Mouse (Mus musculus) urinary bladder, postnatal 25 days (tissue): Measurements from ENCODE around the gene Lcat.
"Not testable (repeated sequence)": the region's sequence is repeated elsewhere in the genome, so short reads cannot be mapped to it uniquely, and the experiment has no call there.

Source experiments
- DNase-seq: peaks from one replicate; pipeline ENCODE4 v3.0.0; 2022; ENCODE audit warnings: low spot score

Gene Lcat

GRCm38 (mm10) chr8:105943321-105943739 lies at the start of gene Lcat:
Lcat (minus strand) TSS chr8:105943382.
- no peak for DNase-seq

GRCm38 (mm10) chr8:105992499-105992898 lies 49.3 kb upstream of the Lcat start:
- no peak for DNase-seq

DNA sequence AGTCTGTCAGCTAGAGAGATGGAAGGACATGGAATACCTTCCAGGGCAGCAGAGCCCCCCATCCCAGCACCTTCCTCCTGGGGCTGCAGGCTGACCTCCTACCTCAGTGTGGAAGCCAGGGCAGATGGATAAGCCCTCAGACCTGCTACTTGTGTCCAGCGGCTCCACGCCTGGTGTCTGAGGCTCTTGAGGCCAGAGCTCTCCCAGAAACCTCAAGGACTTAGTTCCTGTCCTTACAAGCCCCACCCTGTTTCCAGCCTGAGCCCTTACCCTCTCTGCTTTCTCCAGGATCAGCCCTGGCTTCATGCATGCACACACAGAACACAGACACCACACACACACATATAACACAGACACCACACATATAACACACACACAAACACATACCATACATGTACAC lies 48.4 kb upstream of the Lcat start:
- no peak for DNase-seq

- peak; percentile 90 for DNase-seq
Measured at GRCm38 (mm10) chr8:105990856-105991387, 47.7 kb upstream of the Lcat start, which contains the start of gene Dus2. Dus2 (plus strand) TSS chr8:105991337.

DNA sequence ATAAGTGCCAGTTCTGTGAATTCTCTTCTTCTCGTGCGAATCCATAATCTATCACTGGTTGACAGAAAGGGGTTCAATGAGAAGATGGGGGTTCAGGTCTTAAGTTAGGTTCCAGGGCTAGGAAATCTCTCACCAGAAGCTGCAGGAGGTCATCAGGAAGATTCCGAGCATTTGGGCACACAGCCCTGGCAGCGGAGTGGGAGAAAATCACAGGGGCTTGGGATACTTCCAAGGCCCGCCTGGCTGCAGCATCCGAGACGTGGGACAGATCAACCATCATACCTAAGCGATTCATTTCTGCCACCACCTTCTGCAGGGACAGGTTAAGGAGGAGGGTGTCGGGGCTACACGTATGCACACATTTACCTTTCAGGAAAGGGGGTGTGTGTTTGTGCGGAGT lies 45.4 kb upstream of the Lcat start:
- no peak for DNase-seq

- not testable (repeated sequence) for DNase-seq
Measured at GRCm38 (mm10) chr8:105983406-105983805, 40.2 kb upstream of the Lcat start.

- no peak for DNase-seq
Measured at GRCm38 (mm10) chr8:105981146-105981545, 38.0 kb upstream of the Lcat start.

DNA sequence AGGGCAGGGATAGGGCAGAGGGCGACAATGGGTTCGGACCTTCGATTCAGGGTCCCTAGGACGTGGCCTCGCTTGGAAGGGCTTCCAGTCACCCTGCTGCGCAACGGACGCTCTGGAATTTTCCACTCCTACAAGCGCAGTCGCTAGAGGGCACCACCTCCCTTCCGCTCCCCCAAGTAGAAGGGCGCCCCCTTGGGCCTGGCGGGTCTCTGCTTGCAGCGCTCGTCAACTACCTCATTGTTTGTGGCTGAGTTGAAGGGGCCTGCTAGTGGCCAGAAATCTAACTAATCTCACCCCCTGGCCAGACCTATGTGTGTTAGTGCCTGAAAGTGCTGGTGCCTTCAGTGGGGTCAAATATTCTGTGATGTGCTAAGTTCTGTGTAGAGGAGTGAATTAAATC lies 36.1 kb upstream of the Lcat start, which contains the start of gene Dpep3:
Dpep3 (minus strand) TSS at position 105 of the 400 bp plus-strand sequence.
- DNase-seq, result no peak

GRCm38 (mm10) chr8:105975363-105975762 lies 32.2 kb upstream of the Lcat start:
- no peak for DNase-seq

DNA sequence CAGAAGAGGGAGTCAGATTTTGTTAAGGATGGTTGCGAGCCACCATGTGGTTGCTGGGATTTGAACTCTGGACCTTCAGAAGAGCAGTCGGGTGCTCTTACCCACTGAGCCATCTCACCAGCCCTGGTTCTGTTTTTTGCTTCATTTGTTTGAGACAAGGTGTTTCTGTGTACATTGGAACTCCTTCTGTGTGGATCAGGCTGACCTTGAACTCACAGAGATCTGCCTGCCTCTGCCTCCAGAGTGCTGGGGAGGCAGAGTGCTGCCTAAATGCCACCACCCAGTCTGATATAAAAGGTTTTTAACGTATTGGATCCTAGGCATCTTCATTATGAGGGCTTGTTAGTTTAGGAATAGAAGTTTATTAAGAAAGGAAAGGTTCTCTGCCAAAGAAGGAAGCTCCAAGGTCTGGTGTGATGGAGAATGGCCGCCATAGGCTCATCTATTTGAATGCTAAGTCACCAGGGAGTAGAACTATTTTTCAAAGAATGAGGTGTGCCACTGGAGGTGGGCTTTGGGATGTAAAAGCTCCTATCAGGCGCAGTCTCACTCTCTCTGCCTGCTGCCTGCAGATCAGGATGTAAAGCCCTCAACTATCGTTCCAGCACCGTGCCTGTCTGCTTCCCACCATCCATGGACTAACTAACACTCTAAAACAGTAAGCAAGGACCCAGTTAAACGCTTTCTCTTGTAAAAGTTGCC lies 28.0 kb upstream of the Lcat start:
- no peak for DNase-seq

DNA sequence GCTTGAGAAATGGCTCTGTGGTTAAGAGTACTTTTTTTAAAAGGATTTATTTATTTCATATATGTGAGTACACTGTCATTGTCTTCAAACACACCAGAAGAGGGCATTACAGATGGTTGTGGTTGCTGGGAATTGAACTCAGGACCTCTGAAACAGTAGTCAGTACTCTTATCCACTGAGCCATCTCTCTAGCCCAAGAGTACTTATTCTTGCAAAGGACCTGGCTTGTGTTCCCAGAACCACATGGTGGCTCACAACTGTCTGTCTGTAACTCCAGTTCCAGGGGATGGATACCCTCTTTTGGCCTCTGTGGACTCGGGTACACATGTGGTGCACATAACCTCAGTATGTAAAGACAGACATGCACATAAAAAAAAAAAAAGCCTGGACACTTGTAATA lies 26.2 kb upstream of the Lcat start:
- no peak for DNase-seq

DNA sequence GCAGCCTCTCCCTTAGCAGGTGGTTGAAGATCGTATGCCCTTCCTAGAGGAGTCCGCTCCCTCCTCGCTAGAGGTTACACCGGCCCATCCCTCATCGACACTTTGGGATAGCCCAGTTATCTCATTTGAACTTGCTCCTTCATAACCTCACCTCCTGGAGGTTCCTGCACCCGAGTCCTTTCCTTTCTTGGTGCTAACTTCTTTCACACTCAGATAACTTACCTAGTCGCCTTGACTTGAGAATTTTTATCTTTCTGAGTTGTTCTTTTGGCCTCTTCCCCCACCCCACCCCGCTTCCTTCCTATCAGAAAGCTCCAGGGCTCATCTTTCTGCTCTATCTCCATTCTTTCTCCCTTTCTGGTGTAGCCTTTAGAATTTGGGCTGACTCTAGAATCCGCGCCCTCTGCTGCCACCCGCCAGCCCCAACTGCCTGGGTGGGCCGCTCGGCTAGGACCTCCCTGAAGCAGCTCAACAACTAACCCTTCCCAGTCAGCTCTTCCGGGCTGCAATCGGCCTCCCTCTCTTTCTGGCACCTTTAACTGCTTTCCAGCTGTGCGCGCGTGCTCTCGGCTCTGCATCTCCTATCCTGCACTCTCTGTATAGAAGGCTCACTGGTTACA lies 23.6 kb upstream of the Lcat start:
- no peak for DNase-seq

DNA sequence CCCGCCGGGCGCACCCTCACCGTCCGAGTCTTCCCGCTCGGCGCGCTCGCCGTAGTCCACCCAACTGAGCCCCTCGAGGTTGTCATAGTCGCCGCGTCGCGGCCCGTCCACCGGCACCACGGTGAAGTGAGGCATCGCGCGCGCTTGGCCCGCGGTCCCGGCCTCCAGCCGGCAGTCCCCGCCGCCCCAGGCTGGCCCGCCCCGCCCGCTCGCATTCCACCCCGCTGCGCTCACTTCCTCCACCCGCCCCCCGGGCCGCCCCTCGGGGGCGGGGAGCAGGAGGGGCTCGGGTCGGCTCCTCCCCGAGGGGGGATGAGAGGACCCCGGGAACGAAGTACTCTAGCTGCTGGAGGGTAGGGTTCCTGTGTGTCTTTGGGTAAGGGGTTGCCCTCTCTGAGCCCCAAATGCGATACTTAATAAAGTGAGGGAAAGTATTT lies 22.7 kb upstream of the Lcat start, which contains the start of gene Slc12a4:
Slc12a4 (minus strand) TSS at position 193 of the 437 bp plus-strand sequence.
- peak; percentile 72 for DNase-seq

DNA sequence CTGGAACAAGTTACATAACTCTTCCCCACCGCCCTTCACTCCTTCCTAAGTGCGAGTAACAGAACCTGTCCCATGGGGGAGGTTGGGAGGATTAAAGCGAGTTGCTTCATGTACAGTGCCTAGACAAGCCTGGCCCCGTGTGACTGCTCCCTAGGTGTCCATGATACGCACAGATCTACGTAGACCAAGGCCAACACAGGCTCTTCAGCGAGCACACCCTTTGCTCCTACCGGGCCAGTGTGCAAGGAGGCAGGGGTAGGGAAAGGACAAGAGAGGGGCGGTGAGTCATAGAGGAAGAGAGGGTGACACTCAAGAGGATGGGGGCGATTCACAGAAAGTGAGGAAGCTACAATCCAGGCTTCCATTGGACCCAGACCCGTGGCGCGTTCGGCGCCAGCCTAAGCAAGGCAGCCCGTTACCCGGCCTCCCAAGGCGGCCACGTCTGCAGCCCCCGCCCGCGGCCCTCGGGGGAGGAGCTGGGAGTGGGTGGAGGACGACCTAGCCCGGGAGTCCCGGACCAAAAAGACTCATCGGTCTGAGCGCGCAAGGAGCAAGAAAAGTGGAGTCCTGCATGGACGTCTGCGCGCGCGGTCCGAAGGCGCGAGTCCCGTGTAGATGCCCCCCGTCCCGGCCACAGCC lies 22.2 kb upstream of the Lcat start:
- peak; percentile 48 for DNase-seq

- no peak for DNase-seq
Measured at GRCm38 (mm10) chr8:105964506-105965265, 21.5 kb upstream of the Lcat start.

- no peak for DNase-seq
Measured at GRCm38 (mm10) chr8:105961536-105961935, 18.4 kb upstream of the Lcat start.

GRCm38 (mm10) chr8:105961101-105961500 lies 17.9 kb upstream of the Lcat start:
- DNase-seq, result no peak

- peak; percentile 76 for DNase-seq
Measured at GRCm38 (mm10) chr8:105959350-105959749, 16.2 kb upstream of the Lcat start.

DNA sequence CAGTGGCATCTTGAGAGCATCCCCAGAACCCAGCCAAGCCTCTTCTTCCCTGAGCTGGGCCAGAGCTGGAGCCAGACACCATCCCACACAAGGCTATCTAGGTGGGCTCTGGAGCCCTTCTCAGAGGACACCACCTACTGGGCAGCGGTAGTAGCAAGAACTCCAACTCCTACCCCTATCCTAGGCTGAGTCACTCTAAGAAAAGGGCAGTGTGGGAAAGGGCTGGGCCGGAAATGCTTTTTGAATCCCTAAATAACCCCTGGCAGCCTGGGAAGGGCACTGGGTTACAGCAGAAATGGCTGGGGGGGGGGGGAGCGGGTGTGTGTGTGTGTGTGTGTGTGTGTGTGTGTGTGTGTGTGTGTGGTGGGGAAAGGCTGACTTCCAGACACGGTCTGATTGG lies 14.6 kb upstream of the Lcat start:
- no peak for DNase-seq

DNA sequence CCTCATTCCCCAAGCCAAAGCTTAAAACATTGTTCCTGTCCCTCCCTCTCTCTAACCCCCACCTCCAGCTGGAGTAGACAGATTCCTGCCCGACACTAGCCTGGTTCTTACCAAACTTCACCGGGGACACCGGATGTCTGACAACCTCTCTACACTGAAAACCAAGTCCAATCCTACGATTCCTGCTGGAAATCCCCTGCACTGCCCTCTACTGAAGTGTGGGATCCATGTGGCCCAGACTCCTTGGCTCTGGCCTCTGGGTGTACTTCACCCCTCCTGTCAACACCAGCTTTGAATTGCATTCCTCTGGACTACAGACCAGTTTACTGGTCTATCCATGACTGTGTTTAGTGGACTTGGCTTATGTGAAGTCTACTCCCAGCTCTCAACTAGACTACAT lies 13.4 kb upstream of the Lcat start:
- no peak for DNase-seq

GRCm38 (mm10) chr8:105951057-105951659 lies 8.0 kb upstream of the Lcat start:
- DNase-seq, result no peak

DNA sequence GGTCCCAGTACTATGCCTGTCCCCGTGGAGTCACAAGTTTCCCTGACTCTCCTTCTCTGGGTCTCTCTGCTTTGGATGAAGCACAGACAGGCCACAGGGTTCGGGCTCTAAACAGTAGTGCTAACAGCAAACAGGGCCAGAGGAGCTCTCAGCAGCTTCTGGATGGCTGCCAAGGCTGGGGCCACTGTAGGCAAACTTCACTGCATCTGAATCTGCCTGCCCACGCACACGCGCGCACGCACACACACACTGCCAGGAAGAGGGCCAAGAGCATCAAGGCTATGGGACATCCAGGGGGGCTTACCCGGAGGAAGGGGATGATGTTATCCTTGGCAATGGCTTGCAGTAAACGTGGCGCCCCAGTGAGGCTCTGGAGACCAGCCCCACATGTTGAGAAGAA lies 6.2 kb upstream of the Lcat start:
- DNase-seq, result no peak
